Mouse (Mus musculus) limb, embryonic 11.5 days (tissue): Measurements from ENCODE around the gene Rtl5. TPM values are rescaled to one million over a fixed set of nuclear protein-coding genes. Genes with fewer than 3 reads are reported as not detected.

Source experiments
- ATAC-seq: fragments of 200-750 bp; cut with Nextera tagmentation; 2 replicates; pipeline ENCODE4 v1.8.0; 2017; ENCODE audit warnings: low read depth; ENCODE audit not compliant: insufficient number of reproducible peaks, low FRiP score, low TSS enrichment
- DNase-seq: peaks from one replicate; pipeline ENCODE4 v3.0.0-alpha.2; 2015; ENCODE audit warnings: low spot score
- H3K27ac ChIP-seq: fragments of 300-500 bp; sonication (generic); replicated peaks from 2 replicates; pipeline ENCODE4 v1.5.1; 2014; ENCODE audit warnings: low read depth, mild to moderate bottlenecking, low read length
- H3K27me3 ChIP-seq: fragments of 300-500 bp; sonication (generic); 2 replicates; pipeline ENCODE4 v1.6.1; 2014; ENCODE audit warnings: mild to moderate bottlenecking, low read length, mixed read lengths; ENCODE audit not compliant: control insufficient read depth, insufficient read depth
- H3K36me3 ChIP-seq: fragments of 300-500 bp; sonication (generic); 2 replicates; pipeline ENCODE4 v1.6.1; 2014; ENCODE audit warnings: mild to moderate bottlenecking, low read length, moderate library complexity, mixed read lengths; ENCODE audit not compliant: control insufficient read depth, insufficient read depth
- H3K4me1 ChIP-seq: fragments of 300-500 bp; sonication (generic); 2 replicates; pipeline ENCODE4 v1.6.1; 2014; ENCODE audit warnings: low read length, mixed read lengths; ENCODE audit not compliant: control insufficient read depth, insufficient read depth
- H3K4me2 ChIP-seq: fragments of 300-500 bp; sonication (generic); 2 replicates; pipeline ENCODE4 v1.6.1; 2014; ENCODE audit warnings: low read depth, mild to moderate bottlenecking, moderate library complexity; ENCODE audit not compliant: severe bottlenecking
- H3K4me3 ChIP-seq: fragments of 300-500 bp; sonication (generic); 2 replicates; pipeline ENCODE4 v1.5.1; 2014; ENCODE audit warnings: low read depth, low read length
- H3K9ac ChIP-seq: fragments of 300-500 bp; sonication (generic); 2 replicates; pipeline ENCODE4 v1.6.1; 2014; ENCODE audit warnings: mild to moderate bottlenecking, low read length
- H3K9me3 ChIP-seq: fragments of 300-500 bp; sonication (generic); 2 replicates; pipeline ENCODE4 v1.6.1; 2016; ENCODE audit warnings: low read length; ENCODE audit not compliant: control insufficient read depth
- WGBS: fragments of 180-500 bp; shearing (Covaris S2); extraction: QIAGEN DNeasy Blood & Tissue Kit; methylation state at CpG from one replicate; pipeline ENCODE4 v1.1.7; 2014; 5-methylcytosine and 5-hydroxymethylcytosine counted together
- polyA plus RNA-seq: library from polyadenylated mRNA; unstranded; fragments of >200 nt; fragmentation: Nextera tagmentation; extraction: Ambion mirVana; gene quantifications from 2 replicates; pipeline ENCODE4 v1.2.1, GENCODE M21; 2014

The Rtl5 gene
- polyA plus RNA-seq, 1 experiment from 2014 or later = 4.0 TPM

GRCm38 (mm10) chrX:102073605-102074325, 2.7 kb upstream of the Rtl5 start:
- no peak for DNase-seq
- WGBS = 85% methylated on average over 14 of the region's 14 CpGs
- no peaks in the 10 kb centered on the region for H3K9me3 ChIP-seq
- no peak overlapping the region for H3K4me3 ChIP-seq
- H3K27ac ChIP-seq = no peak overlapping the region
- H3K4me1 ChIP-seq = no peaks in the 10 kb centered on the region
- H3K36me3 ChIP-seq = no peaks in the 10 kb centered on the region
- 0 out of 2 replicates have a peak, but pooled peaks cover 10% of the 10 kb centered on the region for H3K27me3 ChIP-seq
- no peak for ATAC-seq
- H3K4me2 ChIP-seq = no peak overlapping the region
- H3K9ac ChIP-seq = no peak overlapping the region

DNA sequence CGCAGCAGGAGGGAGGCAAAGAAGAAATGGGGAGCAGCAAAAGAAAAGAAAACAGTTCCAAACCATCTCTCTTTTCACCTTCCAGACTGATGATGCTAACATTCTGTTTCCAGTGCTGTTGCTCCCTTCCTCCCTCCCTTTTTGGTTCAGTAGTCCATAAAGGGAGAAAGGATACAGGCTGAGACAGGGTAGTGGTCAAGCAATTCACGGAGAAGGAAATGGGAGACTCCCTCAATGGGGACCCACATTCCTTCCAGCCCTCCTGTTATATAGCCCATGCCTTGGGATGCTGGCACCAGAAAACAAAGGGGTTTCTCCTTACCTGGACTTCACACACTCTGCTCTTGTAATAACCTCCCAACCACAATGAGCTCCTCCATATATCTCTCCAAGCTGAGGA, 413 bp upstream of the Rtl5 start:
- H3K4me1 ChIP-seq = no peaks in the 10 kb centered on the region
- peak overlapping the region; percentile 40 for H3K4me3 ChIP-seq
- H3K27ac ChIP-seq = 0 out of 2 replicates have a peak overlapping the region, but pooled peaks have one; percentile 36
- 0 out of 2 replicates have a peak, but pooled peaks cover 12% of the 10 kb centered on the region for H3K27me3 ChIP-seq
- WGBS = 16% methylated on average over 2 of the region's 2 CpGs
- DNase-seq (no peak), ATAC-seq (0 out of 2 replicates have a peak, but pooled peaks have one; percentile 26)
- 0 out of 2 replicates have a peak overlapping the region, but pooled peaks have one; percentile 17 for H3K9ac ChIP-seq
- H3K36me3 ChIP-seq = no peaks in the 10 kb centered on the region
- H3K9me3 ChIP-seq = no peaks in the 10 kb centered on the region
- H3K4me2 ChIP-seq = peak overlapping the region; percentile 59

DNA sequence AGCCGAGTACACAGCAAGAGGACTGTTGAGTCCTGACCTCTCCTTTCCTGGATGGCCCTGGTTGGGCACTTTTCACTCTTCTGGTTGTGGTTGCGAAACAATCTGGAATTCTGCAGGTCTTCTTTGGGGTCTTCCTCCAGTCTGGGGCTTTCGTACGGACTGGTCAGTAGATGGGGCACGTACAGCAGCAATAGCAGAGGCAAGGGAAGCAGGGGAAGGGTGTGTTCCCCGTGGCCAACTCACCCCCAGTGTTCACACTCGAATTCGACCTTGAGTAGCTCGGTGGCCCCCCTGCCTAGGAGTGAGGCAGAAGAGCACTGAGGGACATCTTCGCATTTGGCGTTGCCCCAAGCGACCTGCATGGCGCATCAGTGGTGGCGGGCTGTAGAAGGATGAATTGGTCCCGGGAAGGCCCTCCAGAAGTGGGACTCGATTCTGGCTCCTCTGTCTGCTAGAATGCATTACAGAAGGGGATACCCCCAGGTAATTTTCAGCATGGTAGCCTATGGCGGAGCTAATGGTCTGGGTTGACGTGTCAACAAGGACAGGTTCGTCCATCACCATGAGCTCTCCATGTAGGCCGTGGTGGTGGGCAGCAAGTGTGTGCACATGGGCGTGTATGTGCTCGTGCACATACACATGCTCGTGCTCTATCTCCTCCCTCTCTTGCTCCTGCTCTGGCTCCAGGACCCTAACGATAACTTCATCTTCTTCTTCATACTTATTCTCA, 2.1 kb downstream of the Rtl5 start:
- H3K4me3 ChIP-seq = no peak overlapping the region
- H3K4me1 ChIP-seq = no peaks in the 10 kb centered on the region
- no peak overlapping the region for H3K4me2 ChIP-seq
- no peaks in the 10 kb centered on the region for H3K36me3 ChIP-seq
- DNase-seq (no peak), ATAC-seq (no peak)
- WGBS = 93% methylated on average over 24 of the region's 24 CpGs
- no peak overlapping the region for H3K9ac ChIP-seq
- H3K27me3 ChIP-seq = 0 out of 2 replicates have a peak, but pooled peaks cover 12% of the 10 kb centered on the region
- H3K27ac ChIP-seq = no peak overlapping the region
- no peaks in the 10 kb centered on the region for H3K9me3 ChIP-seq

- ATAC-seq (no peak), DNase-seq (no peak)
- Histone ChIP-seq H3K27me3 (0 out of 2 replicates have a peak, but pooled peaks cover 12% of the 10 kb centered on the region), H3K9me3 (no peaks in the 10 kb centered on the region), H3K27ac (no peak overlapping the region), H3K4me3 (no peak overlapping the region), H3K36me3 (no peaks in the 10 kb centered on the region), H3K4me2 (no peak overlapping the region), H3K9ac (no peak overlapping the region), H3K4me1 (no peaks in the 10 kb centered on the region)
- 75% methylated on average over 6 of the region's 6 CpGs for WGBS
Measured at GRCm38 (mm10) chrX:102067118-102067517, 4.0 kb downstream of the Rtl5 start.

GRCm38 (mm10) chrX:102066134-102066533, 5.0 kb downstream of the Rtl5 start:
- peak; percentile 83 for DNase-seq
- H3K4me1 ChIP-seq = no peaks in the 10 kb centered on the region
- no peaks in the 10 kb centered on the region for H3K9me3 ChIP-seq
- no peaks in the 10 kb centered on the region for H3K36me3 ChIP-seq
- no peak overlapping the region for H3K4me3 ChIP-seq
- H3K27ac ChIP-seq = no peak overlapping the region
- 23% methylated on average over 9 of the region's 9 CpGs for WGBS
- no peak for ATAC-seq
- H3K27me3 ChIP-seq = 0 out of 2 replicates have a peak, but pooled peaks cover 8% of the 10 kb centered on the region
- no peak overlapping the region for H3K4me2 ChIP-seq
- H3K9ac ChIP-seq = no peak overlapping the region

DNA sequence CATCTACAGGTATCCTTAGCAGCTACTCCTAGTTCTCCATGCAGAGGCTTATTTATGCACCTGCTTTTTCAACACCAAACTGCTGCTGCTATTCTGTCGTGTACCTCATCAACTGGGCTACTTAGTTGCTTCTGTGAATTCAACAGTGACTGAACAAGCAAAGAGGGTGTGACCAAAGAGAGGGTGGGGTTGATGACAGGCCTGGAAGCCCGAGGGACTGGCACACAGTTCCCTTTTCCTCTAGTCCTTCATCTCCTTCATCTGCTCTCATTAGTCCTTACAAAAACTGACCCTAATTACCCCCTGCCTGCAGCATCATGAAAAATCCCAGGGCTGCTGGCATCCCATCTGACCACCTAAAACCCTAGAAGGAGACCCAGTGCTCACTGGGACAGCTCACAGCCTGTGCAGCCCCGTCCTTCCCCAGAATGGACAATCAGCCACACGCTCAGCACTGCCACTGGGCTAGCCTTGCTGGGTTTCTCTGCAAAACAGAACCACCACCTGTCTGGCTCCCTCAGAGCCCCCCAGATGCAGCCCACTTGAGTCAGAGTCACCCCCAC, 5.8 kb downstream of the Rtl5 start:
- WGBS = 48% methylated on average over 4 of the region's 4 CpGs

DNA sequence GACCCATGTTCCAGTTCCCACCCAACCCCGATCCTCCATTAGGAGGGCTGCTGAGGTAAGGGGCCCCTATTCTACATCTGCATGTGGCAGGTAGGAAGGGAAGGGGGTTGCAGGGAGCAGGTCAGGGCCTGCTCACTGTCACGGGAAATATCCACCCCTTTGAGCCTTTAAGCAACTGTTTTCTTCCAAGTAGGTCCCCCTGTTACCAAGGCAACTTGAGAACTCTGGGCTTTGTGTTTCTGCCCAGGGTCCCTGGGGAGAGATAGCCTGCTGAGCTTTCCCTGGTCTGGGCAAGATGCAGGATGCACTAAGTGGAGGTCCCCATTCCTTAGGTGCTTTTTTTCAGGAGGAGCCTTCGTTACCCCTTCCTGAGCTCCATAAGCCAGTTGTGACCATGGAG, 7.0 kb downstream of the Rtl5 start:
- Histone ChIP-seq H3K4me2 (no peak overlapping the region), H3K9ac (no peak overlapping the region), H3K4me1 (no peaks in the 10 kb centered on the region), H3K27ac (no peak overlapping the region; the same call in 1 of the 2 replicates), H3K36me3 (no peaks in the 10 kb centered on the region), H3K4me3 (no peak overlapping the region), H3K27me3 (0 out of 2 replicates have a peak, but pooled peaks cover 4% of the 10 kb centered on the region), H3K9me3 (no peaks in the 10 kb centered on the region)
- WGBS = 47% methylated on average over 3 of the region's 3 CpGs
- DNase-seq = no peak
- no peak for ATAC-seq

More for the DNA sequence above, 5.8 kb downstream of the Rtl5 start:
- no peak for ATAC-seq
- no peak for DNase-seq
- Histone ChIP-seq H3K9ac (no peak overlapping the region), H3K9me3 (no peaks in the 10 kb centered on the region), H3K4me2 (no peak overlapping the region), H3K36me3 (no peaks in the 10 kb centered on the region), H3K4me1 (no peaks in the 10 kb centered on the region), H3K4me3 (no peak overlapping the region), H3K27ac (no peak overlapping the region), H3K27me3 (0 out of 2 replicates have a peak, but pooled peaks cover 8% of the 10 kb centered on the region)

DNA sequence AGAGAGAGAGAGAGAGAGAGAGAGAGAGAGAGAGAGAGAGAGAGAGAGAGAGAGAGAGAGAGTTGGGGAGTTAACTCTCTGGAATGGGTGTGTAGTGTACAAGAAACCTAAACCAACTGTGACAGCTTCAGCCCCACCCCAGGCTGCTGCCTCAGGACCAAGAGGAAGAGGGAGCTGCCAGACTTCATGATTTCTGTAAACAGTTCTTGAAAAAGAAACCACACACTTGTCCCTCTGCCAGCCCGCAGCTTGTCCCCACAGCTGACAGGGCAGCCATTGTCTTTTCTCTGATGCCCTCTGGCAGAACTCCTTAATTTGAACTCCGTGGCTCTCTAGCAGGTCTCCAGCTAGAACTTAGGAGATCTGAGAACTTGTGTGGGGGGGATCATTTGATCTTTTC, 10.2 kb downstream of the Rtl5 start:
- 65% methylated on average over 2 of the region's 2 CpGs for WGBS

More for the DNA sequence above, 10.2 kb downstream of the Rtl5 start:
- Histone ChIP-seq H3K27ac (no peak overlapping the region), H3K9ac (no peak overlapping the region), H3K4me2 (no peak overlapping the region), H3K4me1 (no peaks in the 10 kb centered on the region), H3K36me3 (no peaks in the 10 kb centered on the region), H3K4me3 (no peak overlapping the region), H3K9me3 (no peaks in the 10 kb centered on the region), H3K27me3 (no peaks in the 10 kb centered on the region)
- ATAC-seq (no peak), DNase-seq (no peak)
